Mouse (Mus musculus): ENCODE results near the gene Fgfr2. TPM values are rescaled to one million over a fixed set of nuclear protein-coding genes. Genes with fewer than 3 reads are reported as not detected.

The Fgfr2 gene
- polyA plus RNA-seq, 1 experiment from 2014 or later: 92.0 TPM

- peak; percentile 30; the same call in 1 of the 2 replicates for ATAC-seq (ENCODE audit: low FRiP score)
- no peak overlapping the region for H3K9ac ChIP-seq (ENCODE audit: low read length)
Measured at GRCm38 (mm10) chr7:132712044-132712708, 411.0 kb downstream of the Fgfr2 start.

GRCm38 (mm10) chr7:132711579-132711978 lies 411.6 kb downstream of the Fgfr2 start:
- ATAC-seq (ENCODE audit: low FRiP score) (no peak), DNase-seq (ENCODE audit: low spot score, missing footprints) (no peak)
- Histone ChIP-seq H3K9ac (ENCODE audit: low read length) (no peak overlapping the region), H3K4me2 (no peak overlapping the region), H3K36me3 (ENCODE audit: control insufficient read depth, insufficient read depth, low read length) (peaks cover 4% of the 10 kb centered on the region; the same call in 1 of the 2 replicates), H3K4me1 (ENCODE audit: control insufficient read depth, insufficient read depth, low read length) (no peaks in the 10 kb centered on the region; the same call in 1 of the 2 replicates), H3K27ac (ENCODE audit: low read depth, low read length) (no peak overlapping the region), H3K9me3 (ENCODE audit: control insufficient read depth, low read length) (no peaks in the 10 kb centered on the region), H3K27me3 (ENCODE audit: control insufficient read depth, insufficient read depth, low read length) (no peaks in the 10 kb centered on the region), H3K4me3 (ENCODE audit: low read depth, low read length) (no peak overlapping the region)
- 86% methylated on average over 9 of the region's 9 CpGs for WGBS

More at GRCm38 (mm10) chr7:132712044-132712708, 411.0 kb downstream of the Fgfr2 start:
- 51% methylated on average over 16 of the region's 16 CpGs for WGBS
- Histone ChIP-seq H3K9me3 (ENCODE audit: control insufficient read depth, low read length) (no peaks in the 10 kb centered on the region), H3K27me3 (ENCODE audit: control insufficient read depth, insufficient read depth, low read length) (no peaks in the 10 kb centered on the region), H3K4me3 (ENCODE audit: low read depth, low read length) (no peak overlapping the region), H3K27ac (ENCODE audit: low read depth, low read length) (no peak overlapping the region), H3K4me2 (no peak overlapping the region), H3K4me1 (ENCODE audit: control insufficient read depth, insufficient read depth, low read length) (no peaks in the 10 kb centered on the region; the same call in 1 of the 2 replicates), H3K36me3 (ENCODE audit: control insufficient read depth, insufficient read depth, low read length) (peaks cover 4% of the 10 kb centered on the region; the same call in 1 of the 2 replicates)
- DNase-seq (ENCODE audit: low spot score, missing footprints): no peak

- Histone ChIP-seq H3K9ac (ENCODE audit: low read length) (no peak overlapping the region), H3K4me3 (ENCODE audit: low read depth, low read length) (no peak overlapping the region), H3K4me1 (ENCODE audit: control insufficient read depth, insufficient read depth, low read length) (no peaks in the 10 kb centered on the region), H3K27ac (ENCODE audit: low read depth, low read length) (no peak overlapping the region), H3K27me3 (ENCODE audit: control insufficient read depth, insufficient read depth, low read length) (no peaks in the 10 kb centered on the region), H3K36me3 (ENCODE audit: control insufficient read depth, insufficient read depth, low read length) (no peaks in the 10 kb centered on the region), H3K9me3 (ENCODE audit: control insufficient read depth, low read length) (no peaks in the 10 kb centered on the region), H3K4me2 (no peak overlapping the region)
- DNase-seq (ENCODE audit: low spot score, missing footprints) (no peak), ATAC-seq (ENCODE audit: low FRiP score) (no peak)
- 93% methylated on average over 7 of the region's 7 CpGs for WGBS
Measured at GRCm38 (mm10) chr7:132705130-132705529, 418.0 kb downstream of the Fgfr2 start.

- H3K9ac ChIP-seq (ENCODE audit: low read length): no peak overlapping the region
- 93% methylated on average over 8 of the region's 8 CpGs for WGBS
- no peak overlapping the region for H3K4me3 ChIP-seq (ENCODE audit: low read depth, low read length)
- no peaks in the 10 kb centered on the region for H3K27me3 ChIP-seq (ENCODE audit: control insufficient read depth, insufficient read depth, low read length)
- H3K36me3 ChIP-seq (ENCODE audit: control insufficient read depth, insufficient read depth, low read length): no peaks in the 10 kb centered on the region
- H3K9me3 ChIP-seq (ENCODE audit: control insufficient read depth, low read length): no peaks in the 10 kb centered on the region
- H3K4me2 ChIP-seq: no peak overlapping the region
- H3K27ac ChIP-seq (ENCODE audit: low read depth, low read length): no peak overlapping the region
- DNase-seq (ENCODE audit: low spot score, missing footprints) (no peak), ATAC-seq (ENCODE audit: low FRiP score) (no peak)
- no peaks in the 10 kb centered on the region for H3K4me1 ChIP-seq (ENCODE audit: control insufficient read depth, insufficient read depth, low read length)
Measured at GRCm38 (mm10) chr7:132704310-132704875, 418.8 kb downstream of the Fgfr2 start.

- Histone ChIP-seq H3K4me1 (ENCODE audit: control insufficient read depth, insufficient read depth, low read length) (no peaks in the 10 kb centered on the region), H3K27ac (ENCODE audit: low read depth, low read length) (no peak overlapping the region)
- 88% methylated on average over 9 of the region's 9 CpGs for WGBS
Measured at GRCm38 (mm10) chr7:132703515-132704309, 419.4 kb downstream of the Fgfr2 start.

GRCm38 (mm10) chr7:132702492-132703070 lies 420.6 kb downstream of the Fgfr2 start:
- Histone ChIP-seq H3K4me3 (ENCODE audit: low read depth, low read length) (no peak overlapping the region), H3K36me3 (ENCODE audit: control insufficient read depth, insufficient read depth, low read length) (no peaks in the 10 kb centered on the region), H3K27ac (ENCODE audit: low read depth, low read length) (no peak overlapping the region), H3K4me1 (ENCODE audit: control insufficient read depth, insufficient read depth, low read length) (no peaks in the 10 kb centered on the region), H3K4me2 (no peak overlapping the region), H3K9me3 (ENCODE audit: control insufficient read depth, low read length) (no peaks in the 10 kb centered on the region), H3K9ac (ENCODE audit: low read length) (no peak overlapping the region), H3K27me3 (ENCODE audit: control insufficient read depth, insufficient read depth, low read length) (no peaks in the 10 kb centered on the region)
- DNase-seq (ENCODE audit: low spot score, missing footprints): no peak
- no peak for ATAC-seq (ENCODE audit: low FRiP score)
- WGBS: 76% methylated on average over 5 of the region's 5 CpGs

More at GRCm38 (mm10) chr7:132703515-132704309, 419.4 kb downstream of the Fgfr2 start:
- no peaks in the 10 kb centered on the region for H3K36me3 ChIP-seq (ENCODE audit: control insufficient read depth, insufficient read depth, low read length)
- no peaks in the 10 kb centered on the region for H3K9me3 ChIP-seq (ENCODE audit: control insufficient read depth, low read length)
- DNase-seq (ENCODE audit: low spot score, missing footprints): no peak
- no peak overlapping the region for H3K4me2 ChIP-seq
- ATAC-seq (ENCODE audit: low FRiP score): no peak
- H3K4me3 ChIP-seq (ENCODE audit: low read depth, low read length): no peak overlapping the region
- H3K27me3 ChIP-seq (ENCODE audit: control insufficient read depth, insufficient read depth, low read length): no peaks in the 10 kb centered on the region
- H3K9ac ChIP-seq (ENCODE audit: low read length): no peak overlapping the region

GRCm38 (mm10) chr7:132702024-132702423 lies 421.1 kb downstream of the Fgfr2 start:
- no peaks in the 10 kb centered on the region for H3K27me3 ChIP-seq (ENCODE audit: control insufficient read depth, insufficient read depth, low read length)
- WGBS: 85% methylated on average over 3 of the region's 3 CpGs
- no peak overlapping the region for H3K9ac ChIP-seq (ENCODE audit: low read length)
- no peak for ATAC-seq (ENCODE audit: low FRiP score)
- no peak overlapping the region for H3K4me3 ChIP-seq (ENCODE audit: low read depth, low read length)
- H3K4me1 ChIP-seq (ENCODE audit: control insufficient read depth, insufficient read depth, low read length): no peaks in the 10 kb centered on the region
- H3K36me3 ChIP-seq (ENCODE audit: control insufficient read depth, insufficient read depth, low read length): no peaks in the 10 kb centered on the region
- H3K4me2 ChIP-seq: no peak overlapping the region
- DNase-seq (ENCODE audit: low spot score, missing footprints): no peak
- no peak overlapping the region for H3K27ac ChIP-seq (ENCODE audit: low read depth, low read length)
- no peaks in the 10 kb centered on the region for H3K9me3 ChIP-seq (ENCODE audit: control insufficient read depth, low read length)

GRCm38 (mm10) chr7:132701412-132701811 lies 421.7 kb downstream of the Fgfr2 start:
- no peak for ATAC-seq (ENCODE audit: low FRiP score)
- Histone ChIP-seq H3K36me3 (ENCODE audit: control insufficient read depth, insufficient read depth, low read length) (no peaks in the 10 kb centered on the region), H3K4me1 (ENCODE audit: control insufficient read depth, insufficient read depth, low read length) (no peaks in the 10 kb centered on the region), H3K9me3 (ENCODE audit: control insufficient read depth, low read length) (no peaks in the 10 kb centered on the region), H3K9ac (ENCODE audit: low read length) (no peak overlapping the region), H3K4me3 (ENCODE audit: low read depth, low read length) (no peak overlapping the region), H3K4me2 (no peak overlapping the region), H3K27ac (ENCODE audit: low read depth, low read length) (no peak overlapping the region), H3K27me3 (ENCODE audit: control insufficient read depth, insufficient read depth, low read length) (no peaks in the 10 kb centered on the region)
- DNase-seq (ENCODE audit: low spot score, missing footprints): no peak
- WGBS: 93% methylated on average over 3 of the region's 3 CpGs
